Mouse (Mus musculus) ES-Bruce4 (cell line): ENCODE data around the gene Flad1.

Experiments used
- CTCF ChIP-seq: IDR thresholded peaks from one replicate; pipeline ENCODE4 v1.8.1; 2011; ENCODE audit warnings: low read depth, low read length
- POLR2A ChIP-seq: IDR thresholded peaks from one replicate; pipeline ENCODE4 v1.8.1; 2011; ENCODE audit warnings: low read length; ENCODE audit not compliant: insufficient read depth

DNA sequence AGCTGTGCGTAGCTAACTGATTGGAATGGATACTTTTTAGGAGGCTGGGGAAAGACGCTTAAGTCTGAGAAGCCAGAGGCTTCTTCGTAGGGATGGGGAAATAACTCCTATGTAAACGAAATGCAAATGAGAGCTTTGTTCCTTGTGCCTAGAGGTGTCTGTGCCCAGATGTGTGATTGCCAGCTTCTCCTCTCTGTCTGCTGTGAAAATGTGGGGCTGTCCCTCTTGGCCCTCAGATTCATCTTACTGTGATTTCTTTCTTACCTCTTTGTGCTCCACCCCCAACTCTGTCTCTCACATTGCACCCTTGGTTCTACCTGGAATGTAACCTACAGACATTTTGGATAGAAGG, 15.0 kb downstream of the Flad1 start:
- TF ChIP-seq CTCF (no peak), POLR2A (no peak)
